Mouse (Mus musculus) CH12.LX (cell line): ENCODE data around the gene Agmo. TPM values are rescaled to one million over a fixed set of nuclear protein-coding genes. Genes with fewer than 3 reads are reported as not detected.

Source experiments
- DNase-seq: peaks from one replicate; pipeline ENCODE4 v3.0.0-alpha.2; 2013; ENCODE audit errors: extremely low read depth
- H3K27ac ChIP-seq: 2 replicates; pipeline ENCODE4 v1.5.1; 2012; ENCODE audit warnings: low read depth, mild to moderate bottlenecking, control low read depth, moderate library complexity; ENCODE audit not compliant: insufficient read depth
- H3K27me3 ChIP-seq: replicated peaks from 2 replicates; pipeline ENCODE3; 2012; ENCODE audit warnings: inconsistent platforms
- H3K36me3 ChIP-seq, 2 experiments: replicated peaks in 1 of 2; 2 replicates each; pipeline versions ENCODE3 to v1.6.1; 2012; ENCODE audit warnings: inconsistent platforms in 1 of 2, low read length in 1 of 2, mild to moderate bottlenecking in 1 of 2, mixed read lengths in 1 of 2, moderate library complexity in 1 of 2; ENCODE audit not compliant: control insufficient read depth in 1 of 2, insufficient read depth in 1 of 2
- H3K4me1 ChIP-seq, 2 experiments: 2 replicates each; pipeline ENCODE4 v1.6.1; 2012; ENCODE audit warnings: inconsistent platforms in 1 of 2, moderate library complexity in 1 of 2; ENCODE audit not compliant: insufficient read depth in 2 of 2, control insufficient read depth in 1 of 2
- H3K4me2 ChIP-seq: 2 replicates; pipeline ENCODE4 v1.6.1; 2012; ENCODE audit warnings: low read depth, mild to moderate bottlenecking, control low read depth; ENCODE audit not compliant: poor library complexity, insufficient read depth, severe bottlenecking
- H3K4me3 ChIP-seq, 3 experiments: fragments of 150-350 bp in 1 of 3; sonication (generic) in 1 of 3; replicated peaks in 1 of 3; 2 replicates each; pipeline versions ENCODE3 to v1.5.1; 2011 to 2012; ENCODE audit warnings: low read depth in 2 of 3, low read length in 2 of 3, mild to moderate bottlenecking in 2 of 3, moderate library complexity in 2 of 3, control low read depth in 1 of 3, improper control_type of control experiment in 1 of 3, inconsistent platforms in 1 of 3, mixed read lengths in 1 of 3; ENCODE audit not compliant: poor library complexity in 1 of 3
- H3K79me2 ChIP-seq: replicated peaks from 2 replicates; pipeline ENCODE4 v1.6.1; 2012; ENCODE audit warnings: mild to moderate bottlenecking, moderate library complexity; ENCODE audit not compliant: control insufficient read depth, poor library complexity, insufficient read depth, severe bottlenecking; ENCODE audit errors: extremely low read depth
- H3K9ac ChIP-seq: 2 replicates; pipeline ENCODE4 v1.6.1; 2012; ENCODE audit warnings: low read depth, mild to moderate bottlenecking, control low read depth, moderate library complexity; ENCODE audit not compliant: insufficient read depth
- H3K9me3 ChIP-seq: replicated peaks from 2 replicates; pipeline ENCODE3; 2012; ENCODE audit warnings: low read length, inconsistent platforms, mixed read lengths
- BHLHE40 ChIP-seq: IDR thresholded peaks from 2 replicates; pipeline ENCODE4 v1.6.1; 2011; ENCODE audit warnings: mild to moderate bottlenecking, low read depth, low read length, improper control_type of control experiment
- CHD1 ChIP-seq: IDR thresholded peaks from 2 replicates; pipeline ENCODE4 v1.6.1; 2012; ENCODE audit warnings: low read depth, low read length, improper control_type of control experiment, inconsistent platforms
- CHD2 ChIP-seq: IDR thresholded peaks from 2 replicates; pipeline ENCODE4 v1.6.1; 2011; ENCODE audit warnings: low read length, improper control_type of control experiment
- CTCF ChIP-seq, 2 experiments: IDR thresholded peaks in 1 of 2; conservative IDR thresholded peaks in 1 of 2; 2 replicates each; pipeline ENCODE4 v1.5.1; 2011 to 2012; ENCODE audit warnings: low read depth in 2 of 2, low read length in 2 of 2, improper control_type of control experiment in 1 of 2, inconsistent platforms in 1 of 2, mild to moderate bottlenecking in 1 of 2, moderate library complexity in 1 of 2
- E2F4 ChIP-seq: IDR thresholded peaks from 2 replicates; pipeline ENCODE4 v1.6.1; 2011; ENCODE audit warnings: low read depth, low read length, improper control_type of control experiment; ENCODE audit not compliant: insufficient replicate concordance
- ELF1 ChIP-seq: IDR thresholded peaks from 2 replicates; pipeline ENCODE4 v1.6.1; 2014; ENCODE audit warnings: low read depth, mild to moderate bottlenecking, inconsistent platforms, low read length, improper control_type of control experiment
- EP300 ChIP-seq: IDR thresholded peaks from 2 replicates; pipeline ENCODE4 v1.6.1; 2011; ENCODE audit warnings: low read length, improper control_type of control experiment
- GABPA ChIP-seq: IDR thresholded peaks from 2 replicates; pipeline ENCODE4 v1.6.1; 2012; ENCODE audit warnings: low read depth, low read length, improper control_type of control experiment, inconsistent platforms; ENCODE audit not compliant: insufficient replicate concordance
- HCFC1 ChIP-seq: IDR thresholded peaks from 2 replicates; pipeline ENCODE4 v1.6.1; 2012; ENCODE audit warnings: low read depth, mild to moderate bottlenecking, inconsistent platforms, low read length, improper control_type of control experiment
- JUND ChIP-seq: conservative IDR thresholded peaks from 2 replicates; pipeline ENCODE4 v1.6.1; 2011; ENCODE audit warnings: low read depth, low read length, improper control_type of control experiment
- KAT2A ChIP-seq: IDR thresholded peaks from 2 replicates; pipeline ENCODE4 v1.6.1; 2012; ENCODE audit warnings: low read length, improper control_type of control experiment, inconsistent platforms; ENCODE audit not compliant: insufficient replicate concordance
- MAFK ChIP-seq: IDR thresholded peaks from 2 replicates; pipeline ENCODE4 v1.6.1; 2011; ENCODE audit warnings: low read length, improper control_type of control experiment; ENCODE audit not compliant: insufficient replicate concordance
- MAZ ChIP-seq: IDR thresholded peaks from 2 replicates; pipeline ENCODE4 v1.6.1; 2012; ENCODE audit warnings: low read depth, mild to moderate bottlenecking, inconsistent platforms, low read length, improper control_type of control experiment, moderate library complexity
- MEF2A ChIP-seq: IDR thresholded peaks from 2 replicates; pipeline ENCODE4 v1.6.1; 2014; ENCODE audit warnings: low read depth, mild to moderate bottlenecking, inconsistent platforms, low read length, improper control_type of control experiment, borderline replicate concordance
- NELFE ChIP-seq: IDR thresholded peaks from 2 replicates; pipeline ENCODE4 v1.6.1; 2011; ENCODE audit warnings: low read depth, low read length, improper control_type of control experiment
- NRF1 ChIP-seq: IDR thresholded peaks from 2 replicates; pipeline ENCODE4 v1.6.1; 2014; ENCODE audit warnings: low read depth, mild to moderate bottlenecking, inconsistent platforms, low read length, improper control_type of control experiment, moderate library complexity
- PAX5 ChIP-seq: IDR thresholded peaks from 2 replicates; pipeline ENCODE4 v1.6.1; 2012; ENCODE audit warnings: low read length, inconsistent platforms, mixed read lengths
- POLR2A ChIP-seq: IDR thresholded peaks from 2 replicates; pipeline ENCODE4 v1.6.1; 2011; ENCODE audit warnings: low read depth, mild to moderate bottlenecking, improper control_type of control experiment, low read length
- POLR2AphosphoS2 ChIP-seq: IDR thresholded peaks from 2 replicates; pipeline ENCODE4 v1.6.1; 2011; ENCODE audit warnings: low read depth, low read length, improper control_type of control experiment
- RAD21 ChIP-seq: IDR thresholded peaks from 2 replicates; pipeline ENCODE4 v1.6.1; 2011; ENCODE audit warnings: low read depth, mild to moderate bottlenecking, low read length, improper control_type of control experiment, moderate library complexity
- SIN3A ChIP-seq: IDR thresholded peaks from 2 replicates; pipeline ENCODE4 v1.6.1; 2012; ENCODE audit warnings: low read length, improper control_type of control experiment, inconsistent platforms
- SMC3 ChIP-seq: IDR thresholded peaks from 2 replicates; pipeline ENCODE4 v1.6.1; 2011; ENCODE audit warnings: low read depth, low read length, improper control_type of control experiment
- TBP ChIP-seq: conservative IDR thresholded peaks from 2 replicates; pipeline ENCODE4 v1.6.1; 2011; ENCODE audit warnings: low read depth, low read length, improper control_type of control experiment
- TCF12 ChIP-seq: IDR thresholded peaks from 2 replicates; pipeline ENCODE4 v1.6.1; 2014; ENCODE audit warnings: low read depth, mild to moderate bottlenecking, inconsistent platforms, low read length, improper control_type of control experiment
- UBTF ChIP-seq: IDR thresholded peaks from 2 replicates; pipeline ENCODE4 v1.6.1; 2012; ENCODE audit warnings: low read depth, mild to moderate bottlenecking, inconsistent platforms, low read length, improper control_type of control experiment, moderate library complexity
- ZC3H11A ChIP-seq: IDR thresholded peaks from 2 replicates; pipeline ENCODE4 v1.6.1; 2012; ENCODE audit warnings: low read depth, mild to moderate bottlenecking, inconsistent platforms, low read length, improper control_type of control experiment
- ZKSCAN1 ChIP-seq: IDR thresholded peaks from 2 replicates; pipeline ENCODE4 v1.6.1; 2012; ENCODE audit warnings: low read depth, inconsistent platforms, low read length, improper control_type of control experiment, borderline replicate concordance
- ZMIZ1 ChIP-seq: IDR thresholded peaks from 2 replicates; pipeline ENCODE4 v1.6.1; 2012; ENCODE audit warnings: low read depth, mild to moderate bottlenecking, inconsistent platforms, low read length, improper control_type of control experiment
- dilution Hi-C: fragments of 300-500 bp; cut with MboI; formaldehyde crosslinking; loops from 2 replicates; pipeline ENCODE4 v1.14.3; 2020; ENCODE audit warnings: low sequenced_read_pairs; ENCODE audit not compliant: extremely low pct_unique_long_range_greater_than_20kb, extremely low pct_ligation_motif_present
- in situ Hi-C: fragments of 300-500 bp; cut with MboI; formaldehyde crosslinking; loops from 3 replicates; pipeline ENCODE4 v1.14.3; 2019; ENCODE audit warnings: low sequenced_read_pairs, low pct_ligation_motif_present, low pct_unique_long_range_greater_than_20kb, mixed read lengths
- polyA plus RNA-seq: library from polyadenylated mRNA; unstranded; fragments of >175 nt; gene quantifications from 2 replicates; pipeline ENCODE4 v1.2.1, GENCODE M21; 2012; ENCODE audit warnings: low read depth; ENCODE audit not compliant: insufficient read length
- total RNA-seq, 2 experiments: library from RNA; depleted of rRNA; stranded (reverse); fragments of 300-350 nt in 1 of 2; fragments of >200 nt in 1 of 2; gene quantifications; 2 replicates each; pipeline ENCODE4 v1.2.3; 2012 to 2014

Agmo gene
- total RNA-seq (2012; rRNA removed): 0.21 and 0.29 TPM in 2 replicates
- total RNA-seq (2014; rRNA removed): 0.78 and 0.89 TPM in 2 replicates
- 0.52 and 0.61 TPM in 2 replicates for polyA plus RNA-seq

DNA sequence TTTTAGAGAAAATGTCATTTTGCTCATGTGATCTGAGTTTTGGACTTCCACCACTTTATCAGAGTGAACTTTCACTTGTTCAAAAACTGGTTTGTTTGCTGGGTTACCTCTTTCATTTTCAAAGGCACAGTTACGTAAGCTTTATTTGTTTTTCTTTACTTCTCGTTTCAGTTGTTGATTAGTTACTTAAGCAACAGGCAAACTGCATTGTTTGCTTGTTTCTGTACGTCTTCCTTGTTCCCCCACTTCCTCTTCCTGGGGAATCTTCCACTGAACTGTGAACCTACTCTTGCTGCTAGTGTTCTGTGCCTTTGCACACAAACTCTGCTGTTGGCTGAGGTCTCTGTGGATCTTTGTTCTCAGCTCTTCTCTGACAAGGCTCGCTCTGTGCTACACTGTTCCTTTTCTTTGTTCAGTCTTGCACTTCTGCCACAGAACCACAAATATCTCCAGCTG lies at the start of gene Agmo:
Gene Agmo (plus strand): TSS at position 76 of the 456 bp plus-strand sequence.
- Histone ChIP-seq H3K27ac (no peak within 1 kb of the TSS), H3K79me2 (no peaks in the 10 kb centered on the region), H3K36me3 (no peaks in the 10 kb centered on the region), H3K9me3 (no peaks in the 10 kb centered on the region), H3K4me1 (peaks cover 0 to 5% of the 10 kb centered on the region in 2 experiments; a peak in 2 of 4 replicates), H3K27me3 (no peaks in the 10 kb centered on the region), H3K9ac (peak within 1 kb of the TSS; percentile 9; the same call in 1 of the 2 replicates), H3K4me3 (peak within 1 kb of the TSS; percentile 0 to 34 (median 21)), H3K4me2 (peak within 1 kb of the TSS; percentile 67)
- dilution Hi-C loops (no loop called here), in situ Hi-C loops (no loop called here)
- DNase-seq: peak; percentile 12
- TF ChIP-seq ZKSCAN1: no peak
- TF ChIP-seq NRF1: no peak
- TF ChIP-seq GABPA: no peak
- TF ChIP-seq CTCF (conservative IDR thresholded peaks at IDR 0.05 in 1 of 2, IDR thresholded peaks at IDR 0.05 in 1 of 2; ENCODE audit: low read depth in 2 of 2, low read length in 2 of 2): no peak
- TF ChIP-seq MAZ: no peak
- TF ChIP-seq BHLHE40: no peak
- no peak for TF ChIP-seq JUND
- TF ChIP-seq ELF1: peak; percentile 26; the same call in 1 of the 2 replicates
- TF ChIP-seq KAT2A: no peak
- TF ChIP-seq POLR2A: no peak
- TF ChIP-seq CHD1: no peak
- TF ChIP-seq POLR2AphosphoS2: no peak
- TF ChIP-seq SMC3: no peak
- 0 out of 2 replicates have a peak, but pooled peaks have one; percentile 3 for TF ChIP-seq EP300
- TF ChIP-seq UBTF: no peak
- TF ChIP-seq HCFC1: no peak

DNA sequence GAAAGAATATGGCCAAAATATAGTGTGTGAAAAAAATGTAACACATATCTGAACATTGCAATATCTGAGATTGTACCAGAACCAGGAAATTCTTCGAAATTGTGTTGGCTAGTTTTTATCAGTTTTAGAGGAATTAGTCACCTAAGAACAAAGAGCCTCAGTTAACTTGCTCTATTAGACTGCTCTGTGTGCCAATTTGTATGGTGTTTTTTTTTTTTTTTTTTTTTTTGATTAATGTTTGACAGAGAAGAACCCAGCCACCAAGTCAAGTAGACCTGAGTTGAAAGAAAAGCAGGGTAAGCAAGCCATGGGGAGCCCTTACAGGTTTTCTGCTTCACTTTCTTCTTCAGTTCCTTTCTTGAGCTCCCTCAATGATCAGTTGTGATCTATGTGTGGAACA lies 10.3 kb upstream of the Agmo start:
- Histone ChIP-seq H3K27me3 (no peaks in the 10 kb centered on the region), H3K4me1 (no peaks in the 10 kb centered on the region), H3K27ac (no peak overlapping the region), H3K4me2 (no peak overlapping the region), H3K79me2 (no peaks in the 10 kb centered on the region), H3K9ac (no peak overlapping the region), H3K4me3 (no peak overlapping the region), H3K36me3 (no peaks in the 10 kb centered on the region), H3K9me3 (no peaks in the 10 kb centered on the region)
- in situ Hi-C loops (no loop called here), dilution Hi-C loops (no loop called here)
- DNase-seq: no peak
- TF ChIP-seq CHD1 (no peak), MAFK (no peak), NELFE (no peak), EP300 (no peak), MAZ (no peak), ZC3H11A (no peak), BHLHE40 (no peak), SIN3A (no peak), ZMIZ1 (no peak), RAD21 (no peak), E2F4 (no peak), CHD2 (no peak), TBP (no peak), TCF12 (no peak), POLR2AphosphoS2 (no peak), HCFC1 (no peak), GABPA (no peak), PAX5 (no peak), MEF2A (no peak)
